Mouse (Mus musculus) liver, adult (tissue): ENCODE results near the gene Ryr3.

Source experiments
- GATA4 ChIP-seq: IDR thresholded peaks from 2 replicates; pipeline ENCODE4 v1.6.1; 2014; ENCODE audit warnings: mild to moderate bottlenecking, low read length; ENCODE audit not compliant: insufficient replicate concordance

Gene Ryr3

GRCm38 (mm10) chr2:113019896-113020295 is 197.0 kb downstream of the Ryr3 start:
- no peak for TF ChIP-seq GATA4

GRCm38 (mm10) chr2:113018278-113018677 is 198.6 kb downstream of the Ryr3 start:
- no peak for TF ChIP-seq GATA4

- no peak for TF ChIP-seq GATA4
Measured at GRCm38 (mm10) chr2:113016236-113016635, 200.7 kb downstream of the Ryr3 start.

GRCm38 (mm10) chr2:113008961-113009740 is 207.7 kb downstream of the Ryr3 start:
- no peak for TF ChIP-seq GATA4

GRCm38 (mm10) chr2:112998498-112998897 is 218.4 kb downstream of the Ryr3 start:
- no peak for TF ChIP-seq GATA4

GRCm38 (mm10) chr2:112982908-112983510 is 233.9 kb downstream of the Ryr3 start:
- TF ChIP-seq GATA4: no peak

GRCm38 (mm10) chr2:112966807-112967625 is 249.9 kb downstream of the Ryr3 start:
- no peak for TF ChIP-seq GATA4

GRCm38 (mm10) chr2:112948931-112949330 is 268.0 kb downstream of the Ryr3 start:
- no peak for TF ChIP-seq GATA4

- TF ChIP-seq GATA4: no peak
Measured at GRCm38 (mm10) chr2:112931776-112932175, 285.1 kb downstream of the Ryr3 start.

GRCm38 (mm10) chr2:112913796-112914195 is 303.1 kb downstream of the Ryr3 start:
- TF ChIP-seq GATA4: no peak

- TF ChIP-seq GATA4: no peak
Measured at GRCm38 (mm10) chr2:112912611-112913010, 304.3 kb downstream of the Ryr3 start.

GRCm38 (mm10) chr2:112910579-112910978 is 306.3 kb downstream of the Ryr3 start:
- TF ChIP-seq GATA4: no peak

GRCm38 (mm10) chr2:112909142-112909541 is 307.8 kb downstream of the Ryr3 start:
- TF ChIP-seq GATA4: no peak

GRCm38 (mm10) chr2:112900747-112901146 is 316.1 kb downstream of the Ryr3 start:
- TF ChIP-seq GATA4: no peak

GRCm38 (mm10) chr2:112884456-112885114 is 332.3 kb downstream of the Ryr3 start:
- TF ChIP-seq GATA4: no peak
